Mouse (Mus musculus): ENCODE data around the gene Vwa8. TPM values are rescaled to one million over a fixed set of nuclear protein-coding genes. Genes with fewer than 3 reads are reported as not detected.
A peak's percentile ranks its signal among the peaks of the same experiment; 100 is the strongest.

Gene Vwa8
- total RNA-seq, 2 experiments from 2014 or later: 29.4 to 31.0 TPM

- TF ChIP-seq CTCF (conservative IDR thresholded peaks at IDR 0.05): no peak
- no peak overlapping the region for H3K4me3 ChIP-seq
- no peak for DNase-seq (ENCODE audit: low spot score in 2 of 2)
- H3K27ac ChIP-seq: no peak overlapping the region
Measured at GRCm38 (mm10) chr14:79126176-79126575, 277.3 kb downstream of the Vwa8 start.

- Histone ChIP-seq H3K27ac (no peak overlapping the region), H3K4me3 (no peak overlapping the region)
- TF ChIP-seq CTCF (conservative IDR thresholded peaks at IDR 0.05): peak; percentile 72
- no peak for DNase-seq (ENCODE audit: low spot score in 2 of 2)
Measured at GRCm38 (mm10) chr14:79134891-79135334, 286.1 kb downstream of the Vwa8 start.

GRCm38 (mm10) chr14:79135441-79135840 is 286.6 kb downstream of the Vwa8 start:
- no peak for TF ChIP-seq CTCF (conservative IDR thresholded peaks at IDR 0.05)
- no peak overlapping the region for H3K27ac ChIP-seq
- no peak for DNase-seq (ENCODE audit: low spot score in 2 of 2)
- no peak overlapping the region for H3K4me3 ChIP-seq

GRCm38 (mm10) chr14:79136585-79136984 is 287.7 kb downstream of the Vwa8 start:
- H3K4me3 ChIP-seq: no peak overlapping the region
- no peak for TF ChIP-seq CTCF (conservative IDR thresholded peaks at IDR 0.05)

GRCm38 (mm10) chr14:79137100-79137499 is 288.2 kb downstream of the Vwa8 start:
- H3K4me3 ChIP-seq: no peak overlapping the region
- H3K27ac ChIP-seq: no peak overlapping the region
- TF ChIP-seq CTCF (conservative IDR thresholded peaks at IDR 0.05): no peak
- DNase-seq (ENCODE audit: low spot score in 2 of 2): no peak

More at GRCm38 (mm10) chr14:79136585-79136984, 287.7 kb downstream of the Vwa8 start:
- DNase-seq (ENCODE audit: low spot score in 2 of 2): no peak
- no peak overlapping the region for H3K27ac ChIP-seq

GRCm38 (mm10) chr14:79139096-79139651 is 290.3 kb downstream of the Vwa8 start:
- DNase-seq (ENCODE audit: low spot score in 2 of 2): no peak
- TF ChIP-seq CTCF (conservative IDR thresholded peaks at IDR 0.05): peak; percentile 59
- Histone ChIP-seq H3K4me3 (no peak overlapping the region), H3K27ac (no peak overlapping the region)

GRCm38 (mm10) chr14:79139918-79140825 is 291.3 kb downstream of the Vwa8 start:
- TF ChIP-seq CTCF (conservative IDR thresholded peaks at IDR 0.05): 0 out of 2 replicates have a peak, but pooled peaks have one; percentile 33
- no peak overlapping the region for H3K4me3 ChIP-seq
- H3K27ac ChIP-seq: 0 out of 2 replicates have a peak overlapping the region, but pooled peaks have one; percentile 29
- no peak for DNase-seq (ENCODE audit: low spot score in 2 of 2)

GRCm38 (mm10) chr14:79140826-79141219 is 292.0 kb downstream of the Vwa8 start:
- Histone ChIP-seq H3K4me3 (no peak overlapping the region), H3K27ac (no peak overlapping the region)
- no peak for TF ChIP-seq CTCF (conservative IDR thresholded peaks at IDR 0.05)
- DNase-seq (ENCODE audit: low spot score in 2 of 2): no peak

GRCm38 (mm10) chr14:79142342-79142741 is 293.5 kb downstream of the Vwa8 start:
- no peak for DNase-seq (ENCODE audit: low spot score in 2 of 2)
- no peak overlapping the region for H3K27ac ChIP-seq

GRCm38 (mm10) chr14:79143696-79144095 is 294.8 kb downstream of the Vwa8 start:
- H3K27ac ChIP-seq: no peak overlapping the region
- H3K4me3 ChIP-seq: no peak overlapping the region
- no peak for DNase-seq (ENCODE audit: low spot score in 2 of 2)
- TF ChIP-seq CTCF (conservative IDR thresholded peaks at IDR 0.05): no peak

More at GRCm38 (mm10) chr14:79142342-79142741, 293.5 kb downstream of the Vwa8 start:
- H3K4me3 ChIP-seq: no peak overlapping the region
- no peak for TF ChIP-seq CTCF (conservative IDR thresholded peaks at IDR 0.05)

- no peak overlapping the region for H3K4me3 ChIP-seq
- no peak overlapping the region for H3K27ac ChIP-seq
- TF ChIP-seq CTCF (conservative IDR thresholded peaks at IDR 0.05): no peak
- no peak for DNase-seq (ENCODE audit: low spot score in 2 of 2)
Measured at GRCm38 (mm10) chr14:79144278-79145224, 295.7 kb downstream of the Vwa8 start.

- TF ChIP-seq CTCF (conservative IDR thresholded peaks at IDR 0.05): no peak
- no peak overlapping the region for H3K4me3 ChIP-seq
- no peak for DNase-seq (ENCODE audit: low spot score in 2 of 2)
- H3K27ac ChIP-seq: no peak overlapping the region
Measured at GRCm38 (mm10) chr14:79151711-79152110, 302.9 kb downstream of the Vwa8 start.
